Mouse (Mus musculus): ENCODE data around the gene Cxcl12. TPM values are rescaled to one million over a fixed set of nuclear protein-coding genes. Genes with fewer than 3 reads are reported as not detected.

Cxcl12 gene
- polyA plus RNA-seq, 1 experiment from 2014 or later = 71.7 TPM

- Histone ChIP-seq H3K4me3 (ENCODE audit: low read length) (peak overlapping the region; percentile 64), H3K4me1 (ENCODE audit: control insufficient read depth, insufficient read depth, low read depth, low read length) (peaks cover 28% of the 10 kb centered on the region), H3K4me2 (ENCODE audit: low read length) (peak overlapping the region; percentile 98), H3K27me3 (replicated peaks; ENCODE audit: control insufficient read depth, insufficient read depth, low read length) (peaks cover 24% of the 10 kb centered on the region), H3K27ac (ENCODE audit: low read depth, low read length) (no peak overlapping the region), H3K9ac (ENCODE audit: low read depth, low read length) (no peak overlapping the region), H3K36me3 (ENCODE audit: control insufficient read depth, insufficient read depth, low read length) (no peaks in the 10 kb centered on the region), H3K9me3 (ENCODE audit: control insufficient read depth, low read length) (no peaks in the 10 kb centered on the region)
- ATAC-seq = no peak
- WGBS = 23% methylated on average over 10 of the region's 10 CpGs
These were observed 1.8 kb downstream of the Cxcl12 start for GRCm38 (mm10) chr6:117169910-117170747.

- ATAC-seq = no peak
- H3K9me3 ChIP-seq (ENCODE audit: control insufficient read depth, low read length) = no peaks in the 10 kb centered on the region
- no peak overlapping the region for H3K4me2 ChIP-seq (ENCODE audit: low read length)
- H3K4me3 ChIP-seq (ENCODE audit: low read length) = no peak overlapping the region
- peaks cover 23% of the 10 kb centered on the region for H3K4me1 ChIP-seq (ENCODE audit: control insufficient read depth, insufficient read depth, low read depth, low read length)
- H3K36me3 ChIP-seq (ENCODE audit: control insufficient read depth, insufficient read depth, low read length) = no peaks in the 10 kb centered on the region
- no peak overlapping the region for H3K9ac ChIP-seq (ENCODE audit: low read depth, low read length)
- no peak overlapping the region for H3K27ac ChIP-seq (ENCODE audit: low read depth, low read length)
- WGBS = 85% methylated on average over 6 of the region's 6 CpGs
- H3K27me3 ChIP-seq (replicated peaks; ENCODE audit: control insufficient read depth, insufficient read depth, low read length) = peaks cover 18% of the 10 kb centered on the region
These were observed 4.0 kb downstream of the Cxcl12 start for GRCm38 (mm10) chr6:117172358-117172757.

- Histone ChIP-seq H3K4me1 (ENCODE audit: control insufficient read depth, insufficient read depth, low read depth, low read length) (peaks cover 10% of the 10 kb centered on the region), H3K9ac (ENCODE audit: low read depth, low read length) (no peak overlapping the region), H3K27ac (ENCODE audit: low read depth, low read length) (no peak overlapping the region), H3K36me3 (ENCODE audit: control insufficient read depth, insufficient read depth, low read length) (no peaks in the 10 kb centered on the region), H3K27me3 (replicated peaks; ENCODE audit: control insufficient read depth, insufficient read depth, low read length) (peaks cover 15% of the 10 kb centered on the region), H3K4me2 (ENCODE audit: low read length) (peak overlapping the region; percentile 35; the same call in 1 of the 2 replicates), H3K4me3 (ENCODE audit: low read length) (no peak overlapping the region), H3K9me3 (ENCODE audit: control insufficient read depth, low read length) (no peaks in the 10 kb centered on the region)
- ATAC-seq = no peak; the same call in 1 of the 2 replicates
- 11% methylated on average over 11 of the region's 11 CpGs for WGBS
These were observed 5.5 kb downstream of the Cxcl12 start for GRCm38 (mm10) chr6:117173876-117174275.

- Histone ChIP-seq H3K27me3 (replicated peaks; ENCODE audit: control insufficient read depth, insufficient read depth, low read length) (peaks cover 12% of the 10 kb centered on the region), H3K4me2 (ENCODE audit: low read length) (no peak overlapping the region), H3K4me3 (ENCODE audit: low read length) (no peak overlapping the region), H3K4me1 (ENCODE audit: control insufficient read depth, insufficient read depth, low read depth, low read length) (peaks cover 3% of the 10 kb centered on the region; the same call in 1 of the 2 replicates), H3K36me3 (ENCODE audit: control insufficient read depth, insufficient read depth, low read length) (no peaks in the 10 kb centered on the region), H3K27ac (ENCODE audit: low read depth, low read length) (no peak overlapping the region), H3K9me3 (ENCODE audit: control insufficient read depth, low read length) (no peaks in the 10 kb centered on the region), H3K9ac (ENCODE audit: low read depth, low read length) (no peak overlapping the region)
- 51% methylated on average over 2 of the region's 2 CpGs for WGBS
- ATAC-seq = no peak
These were observed 6.9 kb downstream of the Cxcl12 start for GRCm38 (mm10) chr6:117175113-117175793.

GRCm38 (mm10) chr6:117176406-117176805 lies 8.1 kb downstream of the Cxcl12 start:
- no peak overlapping the region for H3K4me2 ChIP-seq (ENCODE audit: low read length)

GRCm38 (mm10) chr6:117180303-117180702 lies 12.0 kb downstream of the Cxcl12 start:
- ATAC-seq = no peak
- 43% methylated on average over 6 of the region's 6 CpGs for WGBS
- Histone ChIP-seq H3K4me1 (ENCODE audit: control insufficient read depth, insufficient read depth, low read depth, low read length) (peaks cover 2% of the 10 kb centered on the region; the same call in 1 of the 2 replicates), H3K36me3 (ENCODE audit: control insufficient read depth, insufficient read depth, low read length) (no peaks in the 10 kb centered on the region), H3K4me3 (ENCODE audit: low read length) (no peak overlapping the region), H3K9me3 (ENCODE audit: control insufficient read depth, low read length) (no peaks in the 10 kb centered on the region), H3K9ac (ENCODE audit: low read depth, low read length) (no peak overlapping the region), H3K4me2 (ENCODE audit: low read length) (no peak overlapping the region), H3K27ac (ENCODE audit: low read depth, low read length) (no peak overlapping the region), H3K27me3 (replicated peaks; ENCODE audit: control insufficient read depth, insufficient read depth, low read length) (no peaks in the 10 kb centered on the region)

More at GRCm38 (mm10) chr6:117176406-117176805, 8.1 kb downstream of the Cxcl12 start:
- no peak overlapping the region for H3K9ac ChIP-seq (ENCODE audit: low read depth, low read length)
- no peaks in the 10 kb centered on the region for H3K9me3 ChIP-seq (ENCODE audit: control insufficient read depth, low read length)
- no peak for ATAC-seq
- H3K36me3 ChIP-seq (ENCODE audit: control insufficient read depth, insufficient read depth, low read length) = no peaks in the 10 kb centered on the region
- H3K27ac ChIP-seq (ENCODE audit: low read depth, low read length) = no peak overlapping the region
- H3K4me3 ChIP-seq (ENCODE audit: low read length) = no peak overlapping the region
- peaks cover 4% of the 10 kb centered on the region for H3K27me3 ChIP-seq (replicated peaks; ENCODE audit: control insufficient read depth, insufficient read depth, low read length)
- H3K4me1 ChIP-seq (ENCODE audit: control insufficient read depth, insufficient read depth, low read depth, low read length) = peaks cover 3% of the 10 kb centered on the region; the same call in 1 of the 2 replicates
- 30% methylated on average over 5 of the region's 5 CpGs for WGBS

GRCm38 (mm10) chr6:117185381-117185780 lies 17.0 kb downstream of the Cxcl12 start:
- WGBS = 85% methylated on average over 4 of the region's 4 CpGs
- ATAC-seq = no peak
- H3K4me1 ChIP-seq (ENCODE audit: control insufficient read depth, insufficient read depth, low read depth, low read length) = no peaks in the 10 kb centered on the region
- no peaks in the 10 kb centered on the region for H3K27me3 ChIP-seq (replicated peaks; ENCODE audit: control insufficient read depth, insufficient read depth, low read length)
- no peak overlapping the region for H3K4me3 ChIP-seq (ENCODE audit: low read length)
- no peak overlapping the region for H3K4me2 ChIP-seq (ENCODE audit: low read length)
- H3K9ac ChIP-seq (ENCODE audit: low read depth, low read length) = no peak overlapping the region
- no peaks in the 10 kb centered on the region for H3K36me3 ChIP-seq (ENCODE audit: control insufficient read depth, insufficient read depth, low read length)
- no peaks in the 10 kb centered on the region for H3K9me3 ChIP-seq (ENCODE audit: control insufficient read depth, low read length)
- no peak overlapping the region for H3K27ac ChIP-seq (ENCODE audit: low read depth, low read length)

GRCm38 (mm10) chr6:117190453-117190852 lies 22.1 kb downstream of the Cxcl12 start:
- 95% methylated on average over 3 of the region's 3 CpGs for WGBS

GRCm38 (mm10) chr6:117191741-117192140 lies 23.4 kb downstream of the Cxcl12 start:
- Histone ChIP-seq H3K4me2 (ENCODE audit: low read length) (no peak overlapping the region), H3K4me3 (ENCODE audit: low read length) (no peak overlapping the region), H3K27ac (ENCODE audit: low read depth, low read length) (no peak overlapping the region), H3K27me3 (replicated peaks; ENCODE audit: control insufficient read depth, insufficient read depth, low read length) (no peaks in the 10 kb centered on the region), H3K36me3 (ENCODE audit: control insufficient read depth, insufficient read depth, low read length) (no peaks in the 10 kb centered on the region), H3K4me1 (ENCODE audit: control insufficient read depth, insufficient read depth, low read depth, low read length) (no peaks in the 10 kb centered on the region), H3K9me3 (ENCODE audit: control insufficient read depth, low read length) (no peaks in the 10 kb centered on the region), H3K9ac (ENCODE audit: low read depth, low read length) (no peak overlapping the region)
- no peak for ATAC-seq
- 80% methylated on average over 6 of the region's 6 CpGs for WGBS

More at GRCm38 (mm10) chr6:117190453-117190852, 22.1 kb downstream of the Cxcl12 start:
- H3K4me3 ChIP-seq (ENCODE audit: low read length) = no peak overlapping the region
- no peak overlapping the region for H3K27ac ChIP-seq (ENCODE audit: low read depth, low read length)
- no peak overlapping the region for H3K4me2 ChIP-seq (ENCODE audit: low read length)
- no peaks in the 10 kb centered on the region for H3K4me1 ChIP-seq (ENCODE audit: control insufficient read depth, insufficient read depth, low read depth, low read length)
- no peaks in the 10 kb centered on the region for H3K27me3 ChIP-seq (replicated peaks; ENCODE audit: control insufficient read depth, insufficient read depth, low read length)
- no peak overlapping the region for H3K9ac ChIP-seq (ENCODE audit: low read depth, low read length)
- H3K9me3 ChIP-seq (ENCODE audit: control insufficient read depth, low read length) = no peaks in the 10 kb centered on the region
- H3K36me3 ChIP-seq (ENCODE audit: control insufficient read depth, insufficient read depth, low read length) = no peaks in the 10 kb centered on the region
- no peak for ATAC-seq
